Mouse (Mus musculus) brain, embryonic 18.5 days (tissue): Measurements from ENCODE around the gene Nol11.
"Not testable (repeated sequence)": the region's sequence is repeated elsewhere in the genome, so short reads cannot be mapped to it uniquely, and the experiment has no call there.

Source experiments
- DNase-seq: peaks from one replicate; pipeline ENCODE4 v3.0.0-alpha.2; 2012; ENCODE audit warnings: low read depth, low spot score

Nol11 gene

GRCm38 (mm10) chr11:107156977-107157642 lies 32.1 kb downstream of the Nol11 start:
- DNase-seq = no peak

GRCm38 (mm10) chr11:107155292-107155691 lies 33.9 kb downstream of the Nol11 start:
- no peak for DNase-seq

GRCm38 (mm10) chr11:107154431-107154830 lies 34.8 kb downstream of the Nol11 start:
- no peak for DNase-seq

GRCm38 (mm10) chr11:107153645-107154044 lies 35.5 kb downstream of the Nol11 start:
- DNase-seq = no peak

GRCm38 (mm10) chr11:107151809-107152208 lies 37.4 kb downstream of the Nol11 start:
- no peak for DNase-seq

- not testable (repeated sequence) for DNase-seq
These were observed 45.2 kb downstream of the Nol11 start for GRCm38 (mm10) chr11:107143956-107144355.

GRCm38 (mm10) chr11:107142382-107142781 lies 46.8 kb downstream of the Nol11 start:
- DNase-seq = no peak

- no peak for DNase-seq
These were observed 48.4 kb downstream of the Nol11 start for GRCm38 (mm10) chr11:107140756-107141155.

GRCm38 (mm10) chr11:107138633-107139032 lies 50.5 kb downstream of the Nol11 start:
- no peak for DNase-seq

- DNase-seq = no peak
These were observed 51.6 kb downstream of the Nol11 start for GRCm38 (mm10) chr11:107137593-107137992.

- not testable (repeated sequence) for DNase-seq
These were observed 52.7 kb downstream of the Nol11 start for GRCm38 (mm10) chr11:107136458-107136857.

- no peak for DNase-seq
These were observed 53.4 kb downstream of the Nol11 start for GRCm38 (mm10) chr11:107135741-107136140.

- DNase-seq = no peak
These were observed 56.8 kb downstream of the Nol11 start for GRCm38 (mm10) chr11:107132426-107132825.

GRCm38 (mm10) chr11:107131749-107132421 lies 57.3 kb downstream of the Nol11 start, which contains the start of gene Bptf:
Bptf (minus strand) TSS chr11:107132127.
- peak; percentile 77 for DNase-seq

- no peak for DNase-seq
These were observed 58.1 kb downstream of the Nol11 start for GRCm38 (mm10) chr11:107130879-107131748.

- no peak for DNase-seq
These were observed 58.9 kb downstream of the Nol11 start for GRCm38 (mm10) chr11:107130221-107130788.

- no peak for DNase-seq
These were observed 59.5 kb downstream of the Nol11 start for GRCm38 (mm10) chr11:107129641-107130040.

GRCm38 (mm10) chr11:107126716-107127115 lies 62.5 kb downstream of the Nol11 start:
- not testable (repeated sequence) for DNase-seq

- no peak for DNase-seq
These were observed 64.2 kb downstream of the Nol11 start for GRCm38 (mm10) chr11:107125011-107125410.

- no peak for DNase-seq
These were observed 64.9 kb downstream of the Nol11 start for GRCm38 (mm10) chr11:107124327-107124731.

- no peak for DNase-seq
These were observed 71.4 kb downstream of the Nol11 start for GRCm38 (mm10) chr11:107117789-107118188.
